Mouse (Mus musculus) G1E (cell line): ENCODE measurements around the gene Gm17606.

Experiments used
- CTCF ChIP-seq: IDR thresholded peaks from 2 replicates; pipeline ENCODE4 v1.5.1; 2012; ENCODE audit warnings: low read depth, low read length, inconsistent platforms, mixed read lengths
- GATA1 ChIP-seq: IDR thresholded peaks from 2 replicates; pipeline ENCODE4 v1.6.1; 2012; ENCODE audit warnings: borderline replicate concordance, low read length, inconsistent platforms, mixed read lengths
- GATA2 ChIP-seq: IDR thresholded peaks from 2 replicates; pipeline ENCODE4 v1.6.1; 2012; ENCODE audit warnings: low read depth, low read length, inconsistent platforms, borderline replicate concordance
- POLR2AphosphoS5 ChIP-seq: IDR thresholded peaks from 2 replicates; pipeline ENCODE4 v1.6.1; 2012; ENCODE audit warnings: low read depth, low read length, inconsistent platforms; ENCODE audit not compliant: insufficient replicate concordance
- TAL1 ChIP-seq: conservative IDR thresholded peaks from 2 replicates; pipeline ENCODE4 v1.6.1; 2012; ENCODE audit warnings: low read depth, low read length, inconsistent platforms, mixed read lengths

- no peak for TF ChIP-seq CTCF
- TF ChIP-seq TAL1 = no peak
- no peak for TF ChIP-seq GATA1
- no peak for TF ChIP-seq POLR2AphosphoS5
- TF ChIP-seq GATA2 = no peak
Measured at GRCm38 (mm10) chr14:54628103-54628502, 12.6 kb upstream of the Gm17606 start.
